Mouse (Mus musculus) intestine, embryonic 14.5 days (tissue): ENCODE data around the gene Tff2. TPM values are rescaled to one million over a fixed set of nuclear protein-coding genes. Genes with fewer than 3 reads are reported as not detected.

Experiments used
- ATAC-seq: fragments of 200-750 bp; cut with Nextera tagmentation; replicated peaks from 2 replicates; pipeline ENCODE4 v1.8.0; 2017; ENCODE audit warnings: low read depth, moderate number of reproducible peaks, moderate TSS enrichment, moderate library complexity; ENCODE audit not compliant: low FRiP score, low TSS enrichment
- DNase-seq: peaks from one replicate; pipeline ENCODE4 v3.0.0-alpha.2; 2018; ENCODE audit warnings: low spot score
- H3K27ac ChIP-seq: fragments of 300-500 bp; sonication (generic); 2 replicates; pipeline ENCODE4 v1.5.1; 2014; ENCODE audit warnings: low read depth, mild to moderate bottlenecking, control low read depth
- H3K27me3 ChIP-seq: fragments of 300-500 bp; sonication (generic); replicated peaks from 2 replicates; pipeline ENCODE4 v1.6.1; 2014; ENCODE audit warnings: low read length, control low read depth; ENCODE audit not compliant: control insufficient read depth, insufficient read depth
- H3K36me3 ChIP-seq: fragments of 300-500 bp; sonication (generic); 2 replicates; pipeline ENCODE4 v1.6.1; 2014; ENCODE audit warnings: low read length, control low read depth; ENCODE audit not compliant: control insufficient read depth, insufficient read depth
- H3K4me1 ChIP-seq: fragments of 300-500 bp; sonication (generic); replicated peaks from 2 replicates; pipeline ENCODE4 v1.6.1; 2014; ENCODE audit warnings: low read length, control low read depth, mixed read lengths; ENCODE audit not compliant: control insufficient read depth, insufficient read depth
- H3K4me2 ChIP-seq: fragments of 300-500 bp; sonication (generic); 2 replicates; pipeline ENCODE4 v1.6.1; 2014; ENCODE audit warnings: low read length
- H3K4me3 ChIP-seq: fragments of 300-500 bp; sonication (generic); 2 replicates; pipeline ENCODE4 v1.5.1; 2014; ENCODE audit warnings: low read depth, low read length, control low read depth, mixed read lengths
- H3K9ac ChIP-seq: fragments of 300-500 bp; sonication (generic); 2 replicates; pipeline ENCODE4 v1.6.1; 2014; ENCODE audit warnings: mild to moderate bottlenecking, low read length
- H3K9me3 ChIP-seq: fragments of 300-500 bp; sonication (generic); 2 replicates; pipeline ENCODE4 v1.6.1; 2016; ENCODE audit warnings: low read length, control low read depth; ENCODE audit not compliant: control insufficient read depth
- WGBS: fragments of 180-500 bp; shearing (Covaris S2); extraction: QIAGEN DNeasy Blood & Tissue Kit; methylation state at CpG from one replicate; pipeline ENCODE4 v1.1.7; 2014; 5-methylcytosine and 5-hydroxymethylcytosine counted together
- polyA plus RNA-seq: library from polyadenylated mRNA; unstranded; fragments of >200 nt; fragmentation: Nextera tagmentation; extraction: Ambion mirVana; gene quantifications from 2 replicates; pipeline ENCODE4 v1.2.1, GENCODE M21; 2014

Gene Tff2
- polyA plus RNA-seq, 1 experiment from 2014 or later, result 2.0 TPM

GRCm38 (mm10) chr17:31176321-31176720, 32.2 kb upstream of the Tff2 start:
- no peaks in the 10 kb centered on the region for H3K36me3 ChIP-seq
- no peaks in the 10 kb centered on the region for H3K27me3 ChIP-seq
- H3K4me2 ChIP-seq, result no peak overlapping the region
- no peaks in the 10 kb centered on the region for H3K4me1 ChIP-seq
- H3K27ac ChIP-seq, result no peak overlapping the region
- ATAC-seq (no peak), DNase-seq (no peak)
- H3K9ac ChIP-seq, result no peak overlapping the region
- no peak overlapping the region for H3K4me3 ChIP-seq
- H3K9me3 ChIP-seq, result no peaks in the 10 kb centered on the region
- 90% methylated on average over 4 of the region's 4 CpGs for WGBS

- H3K27ac ChIP-seq, result peak overlapping the region; percentile 62
- H3K27me3 ChIP-seq, result no peaks in the 10 kb centered on the region
- H3K4me2 ChIP-seq, result no peak overlapping the region
- ATAC-seq (peak; percentile 82), DNase-seq (no peak)
- no peak overlapping the region for H3K4me3 ChIP-seq
- 81% methylated on average over 5 of the region's 5 CpGs for WGBS
- no peaks in the 10 kb centered on the region for H3K9me3 ChIP-seq
- H3K36me3 ChIP-seq, result no peaks in the 10 kb centered on the region
- H3K9ac ChIP-seq, result no peak overlapping the region
- H3K4me1 ChIP-seq, result no peaks in the 10 kb centered on the region; the same call in 1 of the 2 replicates
Observed at GRCm38 (mm10) chr17:31169796-31170195, 25.7 kb upstream of the Tff2 start.

- DNase-seq (no peak), ATAC-seq (no peak)
- H3K4me1 ChIP-seq, result no peaks in the 10 kb centered on the region; the same call in 1 of the 2 replicates
- no peak within 1 kb of the TSS for H3K9ac ChIP-seq
- no peak within 1 kb of the TSS for H3K4me3 ChIP-seq
- WGBS, result 78% methylated on average over 6 of the region's 6 CpGs
- H3K27ac ChIP-seq, result no peak within 1 kb of the TSS
- no peaks in the 10 kb centered on the region for H3K27me3 ChIP-seq
- no peaks in the 10 kb centered on the region for H3K9me3 ChIP-seq
- H3K36me3 ChIP-seq, result no peaks in the 10 kb centered on the region
- no peak within 1 kb of the TSS for H3K4me2 ChIP-seq
Observed at GRCm38 (mm10) chr17:31165127-31165526, 21.0 kb upstream of the Tff2 start, which contains the start of gene Tff1. TSS of gene Tff1 (minus strand) at chr17:31165277.

- Histone ChIP-seq H3K9ac (no peak overlapping the region), H3K4me3 (no peak overlapping the region), H3K9me3 (0 out of 2 replicates have a peak, but pooled peaks cover 4% of the 10 kb centered on the region), H3K27me3 (no peaks in the 10 kb centered on the region), H3K36me3 (no peaks in the 10 kb centered on the region), H3K27ac (no peak overlapping the region), H3K4me1 (no peaks in the 10 kb centered on the region; the same call in 1 of the 2 replicates), H3K4me2 (no peak overlapping the region)
- WGBS, result 75% methylated on average over 2 of the region's 2 CpGs
- no peak for DNase-seq
- ATAC-seq, result no peak
Observed at GRCm38 (mm10) chr17:31163821-31164220, 19.7 kb upstream of the Tff2 start.

GRCm38 (mm10) chr17:31162607-31163006, 18.5 kb upstream of the Tff2 start:
- 89% methylated on average over 12 of the region's 12 CpGs for WGBS
- Histone ChIP-seq H3K9me3 (0 out of 2 replicates have a peak, but pooled peaks cover 4% of the 10 kb centered on the region), H3K36me3 (no peaks in the 10 kb centered on the region), H3K27ac (no peak overlapping the region), H3K9ac (no peak overlapping the region), H3K27me3 (no peaks in the 10 kb centered on the region), H3K4me1 (no peaks in the 10 kb centered on the region), H3K4me3 (no peak overlapping the region), H3K4me2 (no peak overlapping the region)
- no peak for ATAC-seq
- no peak for DNase-seq

GRCm38 (mm10) chr17:31160291-31160690, 16.2 kb upstream of the Tff2 start:
- H3K4me1 ChIP-seq, result 0 out of 2 replicates have a peak, but pooled peaks cover 4% of the 10 kb centered on the region
- H3K27ac ChIP-seq, result no peak overlapping the region
- H3K36me3 ChIP-seq, result no peaks in the 10 kb centered on the region
- no peaks in the 10 kb centered on the region for H3K27me3 ChIP-seq
- WGBS, result 83% methylated on average over 4 of the region's 4 CpGs
- no peak for DNase-seq
- no peak overlapping the region for H3K9ac ChIP-seq
- ATAC-seq, result no peak
- H3K4me2 ChIP-seq, result no peak overlapping the region
- H3K4me3 ChIP-seq, result no peak overlapping the region
- H3K9me3 ChIP-seq, result 0 out of 2 replicates have a peak, but pooled peaks cover 4% of the 10 kb centered on the region

GRCm38 (mm10) chr17:31157921-31158320, 13.8 kb upstream of the Tff2 start:
- no peak overlapping the region for H3K27ac ChIP-seq
- ATAC-seq (no peak), DNase-seq (no peak)
- H3K9me3 ChIP-seq, result 0 out of 2 replicates have a peak, but pooled peaks cover 4% of the 10 kb centered on the region
- H3K4me1 ChIP-seq, result 0 out of 2 replicates have a peak, but pooled peaks cover 4% of the 10 kb centered on the region
- H3K36me3 ChIP-seq, result no peaks in the 10 kb centered on the region
- H3K4me2 ChIP-seq, result no peak overlapping the region
- 72% methylated on average over 6 of the region's 6 CpGs for WGBS
- H3K4me3 ChIP-seq, result no peak overlapping the region
- H3K27me3 ChIP-seq, result no peaks in the 10 kb centered on the region
- H3K9ac ChIP-seq, result no peak overlapping the region

- ATAC-seq, result no peak
- H3K4me2 ChIP-seq, result no peak overlapping the region
- H3K27me3 ChIP-seq, result no peaks in the 10 kb centered on the region
- no peak for DNase-seq
- H3K4me1 ChIP-seq, result 0 out of 2 replicates have a peak, but pooled peaks cover 4% of the 10 kb centered on the region
- H3K9ac ChIP-seq, result no peak overlapping the region
- no peak overlapping the region for H3K27ac ChIP-seq
- no peaks in the 10 kb centered on the region for H3K36me3 ChIP-seq
- WGBS, result 62% methylated on average over 8 of the region's 8 CpGs
- H3K9me3 ChIP-seq, result 0 out of 2 replicates have a peak, but pooled peaks cover 2% of the 10 kb centered on the region
- H3K4me3 ChIP-seq, result no peak overlapping the region
Observed at GRCm38 (mm10) chr17:31153785-31154184, 9.7 kb upstream of the Tff2 start.

GRCm38 (mm10) chr17:31152966-31153499, 9.0 kb upstream of the Tff2 start:
- Histone ChIP-seq H3K9ac (no peak overlapping the region), H3K4me3 (no peak overlapping the region), H3K4me2 (no peak overlapping the region), H3K27ac (0 out of 2 replicates have a peak overlapping the region, but pooled peaks have one; percentile 2), H3K27me3 (no peaks in the 10 kb centered on the region), H3K36me3 (no peaks in the 10 kb centered on the region), H3K9me3 (0 out of 2 replicates have a peak, but pooled peaks cover 2% of the 10 kb centered on the region), H3K4me1 (0 out of 2 replicates have a peak, but pooled peaks cover 4% of the 10 kb centered on the region)
- WGBS, result 64% methylated on average over 9 of the region's 9 CpGs
- ATAC-seq (peak; percentile 66; the same call in 1 of the 2 replicates), DNase-seq (no peak)
